Mouse (Mus musculus) CH12.LX (cell line): Measurements from ENCODE around the gene Musk. TPM values are rescaled to one million over a fixed set of nuclear protein-coding genes. Genes with fewer than 3 reads are reported as not detected.

ENCODE experiments used
- DNase-seq: peaks from one replicate; pipeline ENCODE4 v3.0.0-alpha.2; 2013; ENCODE audit errors: extremely low read depth
- H3K27ac ChIP-seq: 2 replicates; pipeline ENCODE4 v1.5.1; 2012; ENCODE audit warnings: low read depth, mild to moderate bottlenecking, control low read depth, moderate library complexity; ENCODE audit not compliant: insufficient read depth
- H3K27me3 ChIP-seq: replicated peaks from 2 replicates; pipeline ENCODE3; 2012; ENCODE audit warnings: inconsistent platforms
- H3K36me3 ChIP-seq, 2 experiments: replicated peaks in 1 of 2; 2 replicates each; pipeline versions ENCODE3 to v1.6.1; 2012; ENCODE audit warnings: inconsistent platforms in 1 of 2, low read length in 1 of 2, mild to moderate bottlenecking in 1 of 2, mixed read lengths in 1 of 2, moderate library complexity in 1 of 2; ENCODE audit not compliant: control insufficient read depth in 1 of 2, insufficient read depth in 1 of 2
- H3K4me1 ChIP-seq, 2 experiments: 2 replicates each; pipeline ENCODE4 v1.6.1; 2012; ENCODE audit warnings: inconsistent platforms in 1 of 2, moderate library complexity in 1 of 2; ENCODE audit not compliant: insufficient read depth in 2 of 2, control insufficient read depth in 1 of 2
- H3K4me2 ChIP-seq: 2 replicates; pipeline ENCODE4 v1.6.1; 2012; ENCODE audit warnings: low read depth, mild to moderate bottlenecking, control low read depth; ENCODE audit not compliant: poor library complexity, insufficient read depth, severe bottlenecking
- H3K4me3 ChIP-seq, 3 experiments: fragments of 150-350 bp in 1 of 3; sonication (generic) in 1 of 3; replicated peaks in 1 of 3; 2 replicates each; pipeline versions ENCODE3 to v1.5.1; 2011 to 2012; ENCODE audit warnings: low read depth in 2 of 3, low read length in 2 of 3, mild to moderate bottlenecking in 2 of 3, moderate library complexity in 2 of 3, control low read depth in 1 of 3, improper control_type of control experiment in 1 of 3, inconsistent platforms in 1 of 3, mixed read lengths in 1 of 3; ENCODE audit not compliant: poor library complexity in 1 of 3
- H3K79me2 ChIP-seq: replicated peaks from 2 replicates; pipeline ENCODE4 v1.6.1; 2012; ENCODE audit warnings: mild to moderate bottlenecking, moderate library complexity; ENCODE audit not compliant: control insufficient read depth, poor library complexity, insufficient read depth, severe bottlenecking; ENCODE audit errors: extremely low read depth
- H3K9ac ChIP-seq: 2 replicates; pipeline ENCODE4 v1.6.1; 2012; ENCODE audit warnings: low read depth, mild to moderate bottlenecking, control low read depth, moderate library complexity; ENCODE audit not compliant: insufficient read depth
- H3K9me3 ChIP-seq: replicated peaks from 2 replicates; pipeline ENCODE3; 2012; ENCODE audit warnings: low read length, inconsistent platforms, mixed read lengths
- BHLHE40 ChIP-seq: IDR thresholded peaks from 2 replicates; pipeline ENCODE4 v1.6.1; 2011; ENCODE audit warnings: mild to moderate bottlenecking, low read depth, low read length, improper control_type of control experiment
- CHD1 ChIP-seq: IDR thresholded peaks from 2 replicates; pipeline ENCODE4 v1.6.1; 2012; ENCODE audit warnings: low read depth, low read length, improper control_type of control experiment, inconsistent platforms
- CHD2 ChIP-seq: IDR thresholded peaks from 2 replicates; pipeline ENCODE4 v1.6.1; 2011; ENCODE audit warnings: low read length, improper control_type of control experiment
- CTCF ChIP-seq, 2 experiments: IDR thresholded peaks in 1 of 2; conservative IDR thresholded peaks in 1 of 2; 2 replicates each; pipeline ENCODE4 v1.5.1; 2011 to 2012; ENCODE audit warnings: low read depth in 2 of 2, low read length in 2 of 2, improper control_type of control experiment in 1 of 2, inconsistent platforms in 1 of 2, mild to moderate bottlenecking in 1 of 2, moderate library complexity in 1 of 2
- E2F4 ChIP-seq: IDR thresholded peaks from 2 replicates; pipeline ENCODE4 v1.6.1; 2011; ENCODE audit warnings: low read depth, low read length, improper control_type of control experiment; ENCODE audit not compliant: insufficient replicate concordance
- EP300 ChIP-seq: IDR thresholded peaks from 2 replicates; pipeline ENCODE4 v1.6.1; 2011; ENCODE audit warnings: low read length, improper control_type of control experiment
- ETS1 ChIP-seq: conservative IDR thresholded peaks from 2 replicates; pipeline ENCODE4 v1.6.1; 2012; ENCODE audit warnings: low read depth, mild to moderate bottlenecking, inconsistent platforms, low read length, improper control_type of control experiment, moderate library complexity
- GABPA ChIP-seq: IDR thresholded peaks from 2 replicates; pipeline ENCODE4 v1.6.1; 2012; ENCODE audit warnings: low read depth, low read length, improper control_type of control experiment, inconsistent platforms; ENCODE audit not compliant: insufficient replicate concordance
- JUN ChIP-seq: IDR thresholded peaks from 2 replicates; pipeline ENCODE4 v1.6.1; 2011; ENCODE audit warnings: low read depth, mild to moderate bottlenecking, low read length, improper control_type of control experiment, moderate library complexity; ENCODE audit not compliant: insufficient read depth
- KAT2A ChIP-seq: IDR thresholded peaks from 2 replicates; pipeline ENCODE4 v1.6.1; 2012; ENCODE audit warnings: low read length, improper control_type of control experiment, inconsistent platforms; ENCODE audit not compliant: insufficient replicate concordance
- MAFK ChIP-seq: IDR thresholded peaks from 2 replicates; pipeline ENCODE4 v1.6.1; 2011; ENCODE audit warnings: low read length, improper control_type of control experiment; ENCODE audit not compliant: insufficient replicate concordance
- MAX ChIP-seq: IDR thresholded peaks from 2 replicates; pipeline ENCODE4 v1.6.1; 2011; ENCODE audit warnings: low read length, improper control_type of control experiment
- MEF2A ChIP-seq: IDR thresholded peaks from 2 replicates; pipeline ENCODE4 v1.6.1; 2014; ENCODE audit warnings: low read depth, mild to moderate bottlenecking, inconsistent platforms, low read length, improper control_type of control experiment, borderline replicate concordance
- MYC ChIP-seq: IDR thresholded peaks from 2 replicates; pipeline ENCODE4 v1.6.1; 2011; ENCODE audit warnings: low read depth, mild to moderate bottlenecking, improper control_type of control experiment, low read length
- NRF1 ChIP-seq: IDR thresholded peaks from 2 replicates; pipeline ENCODE4 v1.6.1; 2014; ENCODE audit warnings: low read depth, mild to moderate bottlenecking, inconsistent platforms, low read length, improper control_type of control experiment, moderate library complexity
- PAX5 ChIP-seq: IDR thresholded peaks from 2 replicates; pipeline ENCODE4 v1.6.1; 2012; ENCODE audit warnings: low read length, inconsistent platforms, mixed read lengths
- POLR2A ChIP-seq: IDR thresholded peaks from 2 replicates; pipeline ENCODE4 v1.6.1; 2011; ENCODE audit warnings: low read depth, mild to moderate bottlenecking, improper control_type of control experiment, low read length
- POLR2AphosphoS2 ChIP-seq: IDR thresholded peaks from 2 replicates; pipeline ENCODE4 v1.6.1; 2011; ENCODE audit warnings: low read depth, low read length, improper control_type of control experiment
- RAD21 ChIP-seq: IDR thresholded peaks from 2 replicates; pipeline ENCODE4 v1.6.1; 2011; ENCODE audit warnings: low read depth, mild to moderate bottlenecking, low read length, improper control_type of control experiment, moderate library complexity
- RCOR1 ChIP-seq: conservative IDR thresholded peaks from 2 replicates; pipeline ENCODE4 v1.6.1; 2012; ENCODE audit warnings: low read depth, mild to moderate bottlenecking, inconsistent platforms, low read length, improper control_type of control experiment
- TBP ChIP-seq: conservative IDR thresholded peaks from 2 replicates; pipeline ENCODE4 v1.6.1; 2011; ENCODE audit warnings: low read depth, low read length, improper control_type of control experiment
- TCF12 ChIP-seq: IDR thresholded peaks from 2 replicates; pipeline ENCODE4 v1.6.1; 2014; ENCODE audit warnings: low read depth, mild to moderate bottlenecking, inconsistent platforms, low read length, improper control_type of control experiment
- USF1 ChIP-seq: IDR thresholded peaks from 2 replicates; pipeline ENCODE4 v1.6.1; 2014; ENCODE audit warnings: low read depth, mild to moderate bottlenecking, inconsistent platforms, low read length, improper control_type of control experiment
- USF2 ChIP-seq: conservative IDR thresholded peaks from 2 replicates; pipeline ENCODE4 v1.6.1; 2011; ENCODE audit warnings: low read depth, low read length, improper control_type of control experiment
- ZC3H11A ChIP-seq: IDR thresholded peaks from 2 replicates; pipeline ENCODE4 v1.6.1; 2012; ENCODE audit warnings: low read depth, mild to moderate bottlenecking, inconsistent platforms, low read length, improper control_type of control experiment
- ZMIZ1 ChIP-seq: IDR thresholded peaks from 2 replicates; pipeline ENCODE4 v1.6.1; 2012; ENCODE audit warnings: low read depth, mild to moderate bottlenecking, inconsistent platforms, low read length, improper control_type of control experiment
- dilution Hi-C: fragments of 300-500 bp; cut with MboI; formaldehyde crosslinking; loops from 2 replicates; pipeline ENCODE4 v1.14.3; 2020; ENCODE audit warnings: low sequenced_read_pairs; ENCODE audit not compliant: extremely low pct_unique_long_range_greater_than_20kb, extremely low pct_ligation_motif_present
- in situ Hi-C: fragments of 300-500 bp; cut with MboI; formaldehyde crosslinking; loops from 3 replicates; pipeline ENCODE4 v1.14.3; 2019; ENCODE audit warnings: low sequenced_read_pairs, low pct_ligation_motif_present, low pct_unique_long_range_greater_than_20kb, mixed read lengths
- polyA plus RNA-seq: library from polyadenylated mRNA; unstranded; fragments of >175 nt; gene quantifications from 2 replicates; pipeline ENCODE4 v1.2.1, GENCODE M21; 2012; ENCODE audit warnings: low read depth; ENCODE audit not compliant: insufficient read length
- total RNA-seq, 2 experiments: library from RNA; depleted of rRNA; stranded (reverse); fragments of 300-350 nt in 1 of 2; fragments of >200 nt in 1 of 2; gene quantifications; 2 replicates each; pipeline ENCODE4 v1.2.3; 2012 to 2014

Musk gene
- total and polyA plus RNA-seq, 3 experiments: not detected

GRCm38 (mm10) chr4:58365321-58365720, 79.6 kb downstream of the Musk start:
- H3K4me3 ChIP-seq: no peak overlapping the region
- no peaks in the 10 kb centered on the region for H3K4me1 ChIP-seq
- no peak for DNase-seq
- in situ Hi-C loops (no loop called here), dilution Hi-C loops (no loop called here)
- no peak overlapping the region for H3K9ac ChIP-seq
- H3K36me3 ChIP-seq: no peaks in the 10 kb centered on the region
- H3K27ac ChIP-seq: no peak overlapping the region
- no peaks in the 10 kb centered on the region for H3K27me3 ChIP-seq
- H3K4me2 ChIP-seq: no peak overlapping the region
- no peaks in the 10 kb centered on the region for H3K79me2 ChIP-seq
- H3K9me3 ChIP-seq: no peaks in the 10 kb centered on the region
- TF ChIP-seq MAFK (no peak), CHD2 (no peak), MYC (no peak), POLR2A (no peak), NRF1 (no peak), RCOR1 (no peak), BHLHE40 (no peak), MAX (no peak), EP300 (no peak), RAD21 (no peak), CHD1 (no peak), USF1 (no peak), POLR2AphosphoS2 (no peak), CTCF (conservative IDR thresholded peaks at IDR 0.05 in 1 of 2, IDR thresholded peaks at IDR 0.05 in 1 of 2; ENCODE audit: low read depth in 2 of 2, low read length in 2 of 2) (no peak), ZC3H11A (no peak)

- Histone ChIP-seq H3K4me3 (no peak overlapping the region), H3K4me1 (no peaks in the 10 kb centered on the region), H3K27ac (no peak overlapping the region), H3K36me3 (no peaks in the 10 kb centered on the region), H3K79me2 (no peaks in the 10 kb centered on the region), H3K9me3 (no peaks in the 10 kb centered on the region), H3K27me3 (no peaks in the 10 kb centered on the region), H3K9ac (no peak overlapping the region), H3K4me2 (no peak overlapping the region)
- in situ Hi-C loops: no loop called here
- TF ChIP-seq CHD2 (no peak), ZC3H11A (no peak), PAX5 (no peak), ZMIZ1 (no peak), ETS1 (no peak), MEF2A (no peak), TCF12 (no peak), KAT2A (no peak), E2F4 (no peak), JUN (no peak), POLR2AphosphoS2 (no peak), NRF1 (no peak), USF2 (no peak), GABPA (no peak), USF1 (no peak), MAX (no peak), CTCF (conservative IDR thresholded peaks at IDR 0.05 in 1 of 2, IDR thresholded peaks at IDR 0.05 in 1 of 2; ENCODE audit: low read depth in 2 of 2, low read length in 2 of 2) (no peak), TBP (no peak)
- DNase-seq: no peak
- dilution Hi-C loops: no loop called here
Observed at GRCm38 (mm10) chr4:58371106-58371505, 85.3 kb downstream of the Musk start.
